Mouse (Mus musculus) large intestine, adult 2 months (tissue): ENCODE data around the gene Tsku. TPM values are rescaled to one million over a fixed set of nuclear protein-coding genes. Genes with fewer than 3 reads are reported as not detected.
A peak's percentile ranks its signal among the peaks of the same experiment; 100 is the strongest.

Experiments
- DNase-seq: peaks from one replicate; pipeline ENCODE4 v3.0.0-alpha.2; 2012; ENCODE audit warnings: low read depth, low spot score
- WGBS: fragments of 180-500 bp; shearing (Covaris S2); methylation state at CpG from one replicate; pipeline ENCODE4 v1.1.7; 2018; 5-methylcytosine and 5-hydroxymethylcytosine counted together
- polyA plus RNA-seq: library from polyadenylated mRNA; depleted of rRNA; stranded (reverse); fragments of >200 nt; gene quantifications from 2 replicates; pipeline ENCODE4 v1.2.3, GENCODE M21; 2012

Tsku gene
- polyA plus RNA-seq, 1 experiment, result 5.5 TPM

GRCm38 (mm10) chr7:98331932-98332331 is 29.2 kb downstream of the Tsku start:
- WGBS, result 50% methylated on average over 3 of the region's 3 CpGs
- no peak for DNase-seq

GRCm38 (mm10) chr7:98330375-98331002 is 30.6 kb downstream of the Tsku start:
- no peak for DNase-seq
- 46% methylated on average over 2 of the region's 2 CpGs for WGBS

- no peak for DNase-seq
- WGBS, result 69% methylated on average over 7 of the region's 7 CpGs
Measured at GRCm38 (mm10) chr7:98329651-98330374, 31.3 kb downstream of the Tsku start.

- DNase-seq, result no peak
- 56% methylated on average over 2 of the region's 2 CpGs for WGBS
Measured at GRCm38 (mm10) chr7:98328311-98328710, 32.8 kb downstream of the Tsku start.

- WGBS, result 76% methylated on average over 7 of the region's 7 CpGs
- no peak for DNase-seq
Measured at GRCm38 (mm10) chr7:98326051-98326450, 35.1 kb downstream of the Tsku start.

- 33% methylated on average over 1 of the region's 1 CpGs for WGBS
- no peak for DNase-seq
Measured at GRCm38 (mm10) chr7:98324228-98324627, 36.9 kb downstream of the Tsku start.

- DNase-seq, result no peak
- 30% methylated on average over 5 of the region's 5 CpGs for WGBS
Measured at GRCm38 (mm10) chr7:98323288-98324019, 37.7 kb downstream of the Tsku start.

GRCm38 (mm10) chr7:98322415-98322814 is 38.7 kb downstream of the Tsku start:
- 76% methylated on average over 3 of the region's 3 CpGs for WGBS
- no peak for DNase-seq

- DNase-seq, result no peak
- WGBS, result 92% methylated on average over 2 of the region's 2 CpGs
Measured at GRCm38 (mm10) chr7:98321083-98321482, 40.0 kb downstream of the Tsku start, which contains the start of gene Acer3. Gene Acer3 (minus strand): TSS chr7:98321208.

GRCm38 (mm10) chr7:98320006-98320556 is 41.0 kb downstream of the Tsku start:
- no peak for DNase-seq
- WGBS, result 90% methylated on average over 7 of the region's 7 CpGs

GRCm38 (mm10) chr7:98316568-98316967 is 44.6 kb downstream of the Tsku start:
- 29% methylated on average over 2 of the region's 2 CpGs for WGBS
- DNase-seq, result no peak

GRCm38 (mm10) chr7:98315087-98315486 is 46.0 kb downstream of the Tsku start:
- no peak for DNase-seq
- 72% methylated on average over 2 of the region's 2 CpGs for WGBS

- WGBS, result 62% methylated on average over 4 of the region's 4 CpGs
- DNase-seq, result no peak
Measured at GRCm38 (mm10) chr7:98312185-98312920, 48.8 kb downstream of the Tsku start.

- no peak for DNase-seq
- WGBS, result 60% methylated on average over 6 of the region's 6 CpGs
Measured at GRCm38 (mm10) chr7:98310266-98310665, 50.9 kb downstream of the Tsku start.

GRCm38 (mm10) chr7:98309219-98310030 is 51.7 kb downstream of the Tsku start:
- under 1% methylated on average over 53 of the region's 53 CpGs for WGBS
- DNase-seq, result peak; percentile 78

- no peak for DNase-seq
- under 1% methylated on average over 33 of the region's 33 CpGs for WGBS
Measured at GRCm38 (mm10) chr7:98308607-98309218, 52.4 kb downstream of the Tsku start.

- no peak for DNase-seq
- WGBS, result 43% methylated on average over 9 of the region's 9 CpGs
Measured at GRCm38 (mm10) chr7:98307921-98308606, 53.1 kb downstream of the Tsku start.

GRCm38 (mm10) chr7:98307411-98307810 is 53.7 kb downstream of the Tsku start:
- 93% methylated on average over 2 of the region's 2 CpGs for WGBS
- DNase-seq, result no peak
